Mouse (Mus musculus) embryonic facial prominence, embryonic 10.5 days (tissue): ENCODE data around the gene Nrbp1. TPM values are rescaled to one million over a fixed set of nuclear protein-coding genes. Genes with fewer than 3 reads are reported as not detected.

Experiments used
- DNase-seq: peaks from one replicate; pipeline ENCODE4 v3.0.0-alpha.2; 2017; ENCODE audit warnings: low spot score
- H3K27ac ChIP-seq: fragments of 300-500 bp; sonication (generic); replicated peaks from 2 replicates; pipeline ENCODE4 v1.5.1; 2016; ENCODE audit warnings: mild to moderate bottlenecking
- H3K27me3 ChIP-seq: fragments of 300-500 bp; sonication (generic); replicated peaks from 2 replicates; pipeline ENCODE4 v1.6.1; 2016; ENCODE audit warnings: low read depth, mild to moderate bottlenecking; ENCODE audit not compliant: poor library complexity, severe bottlenecking
- H3K36me3 ChIP-seq: fragments of 300-500 bp; sonication (generic); replicated peaks from 2 replicates; pipeline ENCODE4 v1.6.1; 2016; ENCODE audit warnings: mild to moderate bottlenecking, moderate library complexity
- H3K4me1 ChIP-seq: fragments of 300-500 bp; sonication (generic); 2 replicates; pipeline ENCODE4 v1.6.1; 2016
- H3K4me3 ChIP-seq: fragments of 300-500 bp; sonication (generic); 2 replicates; pipeline ENCODE4 v1.5.1; 2016; ENCODE audit warnings: mild to moderate bottlenecking, moderate library complexity
- H3K9me3 ChIP-seq: fragments of 300-500 bp; sonication (generic); 2 replicates; pipeline ENCODE4 v1.6.1; 2016; ENCODE audit warnings: mild to moderate bottlenecking
- WGBS: fragments of 180-500 bp; shearing (Covaris S2); methylation state at CpG from one replicate; pipeline ENCODE4 v1.1.7; 2016; 5-methylcytosine and 5-hydroxymethylcytosine counted together
- polyA plus RNA-seq: library from polyadenylated mRNA; unstranded; fragments of >200 nt; fragmentation: Nextera tagmentation; extraction: Ambion mirVana; gene quantifications from 2 replicates; pipeline ENCODE4 v1.2.1, GENCODE M21; 2016

Gene Nrbp1
- polyA plus RNA-seq, 1 experiment from 2014 or later: 140 TPM

DNA sequence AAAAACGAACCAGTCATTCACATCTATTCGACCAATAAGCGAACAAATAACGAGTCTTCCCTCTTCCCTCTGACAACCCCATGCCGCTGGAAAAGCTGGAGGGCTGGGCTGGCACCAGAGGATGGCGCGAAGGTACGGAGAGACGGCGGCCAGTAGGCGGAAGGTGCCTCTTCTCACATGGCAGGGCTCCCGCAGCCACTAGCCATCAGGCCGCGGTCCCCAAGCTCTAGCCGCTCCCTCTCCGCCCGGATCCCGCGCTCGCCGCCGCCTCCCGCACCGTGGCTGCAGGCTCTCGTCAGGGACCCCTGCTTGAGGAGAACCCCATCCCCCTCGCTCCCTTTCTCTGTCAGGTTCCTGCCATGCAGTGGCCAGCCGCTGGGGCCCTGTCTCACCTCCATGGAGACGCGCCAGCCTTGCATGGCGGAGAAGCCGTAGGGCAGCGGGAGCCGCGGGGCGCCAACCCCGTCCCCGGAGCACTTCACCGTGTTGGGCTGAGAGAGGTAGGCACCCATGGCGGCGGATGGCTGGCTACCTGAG, 20.7 kb upstream of the Nrbp1 start:
- Histone ChIP-seq H3K27me3 (no peaks in the 10 kb centered on the region), H3K9me3 (no peaks in the 10 kb centered on the region), H3K27ac (peak overlapping the region; percentile 97), H3K36me3 (peaks cover 7% of the 10 kb centered on the region; the same call in 1 of the 2 replicates), H3K4me3 (peak overlapping the region; percentile 99), H3K4me1 (peaks cover 16% of the 10 kb centered on the region)
- WGBS: under 1% methylated on average over 40 of the region's 40 CpGs
- peak; percentile 77 for DNase-seq

DNA sequence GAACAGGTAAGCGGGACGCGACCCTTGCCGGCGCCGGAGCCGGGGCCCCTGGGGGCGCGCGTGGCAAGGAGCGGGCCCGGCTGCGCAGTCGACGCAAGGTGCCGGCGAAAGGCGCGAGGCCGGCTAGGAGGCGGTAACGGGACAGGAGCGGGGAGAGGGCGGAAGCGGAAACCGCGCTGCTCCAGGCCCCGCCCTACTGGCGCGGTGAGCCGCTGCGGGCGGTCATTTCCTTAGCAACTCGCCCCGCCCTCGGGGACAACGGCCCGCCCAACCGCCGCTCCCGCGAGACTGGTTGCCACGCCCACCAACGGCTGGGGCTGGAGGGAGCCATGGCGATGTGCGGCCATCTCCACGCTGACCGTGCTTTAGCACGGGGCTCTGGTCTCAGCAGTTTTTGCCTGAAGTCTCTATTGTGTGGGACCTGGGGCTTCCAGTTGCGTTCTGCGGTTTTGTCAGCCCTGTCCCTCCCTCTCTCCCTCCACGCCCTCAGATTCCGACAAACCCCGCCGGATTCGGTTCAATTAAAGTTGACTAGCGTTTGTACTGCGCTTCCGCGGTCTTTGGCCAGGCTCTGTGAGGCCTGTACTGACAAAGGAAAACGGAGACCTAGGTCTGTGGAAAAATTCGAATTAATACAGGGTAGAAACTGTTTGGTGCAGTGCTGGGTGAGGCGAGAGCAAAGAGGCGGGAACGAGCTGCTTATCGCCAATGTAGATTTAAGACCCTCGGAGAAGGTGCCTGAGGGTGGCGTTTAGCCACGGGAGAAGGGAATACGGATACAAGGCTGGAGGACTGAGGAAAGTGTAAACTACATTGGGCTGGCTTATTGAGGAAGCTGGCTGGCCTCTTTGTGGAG, 20.0 kb upstream of the Nrbp1 start, which contains the start of gene Ppm1g:
TSS of gene Ppm1g (minus strand) at position 240 of the 856 bp plus-strand sequence.
- H3K4me1 ChIP-seq: peaks cover 16% of the 10 kb centered on the region
- DNase-seq: peak; percentile 98
- peak within 1 kb of the TSS; percentile 97 for H3K27ac ChIP-seq
- H3K4me3 ChIP-seq: peak within 1 kb of the TSS; percentile 99
- H3K36me3 ChIP-seq: peaks cover 7% of the 10 kb centered on the region; the same call in 1 of the 2 replicates
- H3K9me3 ChIP-seq: no peaks in the 10 kb centered on the region
- WGBS: under 1% methylated on average over 70 of the region's 70 CpGs
- no peaks in the 10 kb centered on the region for H3K27me3 ChIP-seq

DNA sequence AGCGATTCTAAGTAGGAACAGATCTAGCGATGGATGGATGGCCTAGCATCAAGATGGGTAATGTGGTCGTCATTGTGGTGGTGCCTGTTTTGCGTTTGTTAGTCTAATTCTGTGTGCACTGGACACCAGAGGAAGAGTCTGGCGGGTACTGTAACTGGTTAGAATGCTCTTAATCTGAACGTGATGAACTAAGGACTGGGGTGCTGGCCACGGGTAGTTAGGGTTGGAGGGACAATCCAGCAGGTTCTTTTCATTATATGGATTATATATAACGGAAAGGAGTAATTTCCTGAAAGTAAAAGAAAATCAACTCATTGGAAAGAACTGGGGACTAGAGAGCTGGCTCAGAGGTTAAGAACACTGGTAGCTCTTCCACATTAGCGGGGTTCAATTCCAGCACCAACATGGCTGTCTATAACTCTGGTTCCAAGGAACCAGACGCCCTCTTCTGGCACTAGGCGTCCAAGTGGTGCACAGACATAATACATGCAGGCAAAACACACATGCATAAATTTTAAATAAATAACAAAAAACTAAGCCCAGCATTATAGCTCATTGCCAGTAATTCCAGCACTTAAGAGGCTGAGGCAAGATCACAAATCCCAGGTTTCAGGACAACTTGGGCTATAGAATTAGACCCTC, 19.2 kb upstream of the Nrbp1 start:
- Histone ChIP-seq H3K27ac (peak overlapping the region; percentile 97), H3K4me1 (peaks cover 16% of the 10 kb centered on the region), H3K9me3 (no peaks in the 10 kb centered on the region), H3K27me3 (no peaks in the 10 kb centered on the region), H3K36me3 (peaks cover 7% of the 10 kb centered on the region; the same call in 1 of the 2 replicates), H3K4me3 (peak overlapping the region; percentile 99)
- 14% methylated on average over 11 of the region's 11 CpGs for WGBS
- DNase-seq: peak; percentile 59

DNA sequence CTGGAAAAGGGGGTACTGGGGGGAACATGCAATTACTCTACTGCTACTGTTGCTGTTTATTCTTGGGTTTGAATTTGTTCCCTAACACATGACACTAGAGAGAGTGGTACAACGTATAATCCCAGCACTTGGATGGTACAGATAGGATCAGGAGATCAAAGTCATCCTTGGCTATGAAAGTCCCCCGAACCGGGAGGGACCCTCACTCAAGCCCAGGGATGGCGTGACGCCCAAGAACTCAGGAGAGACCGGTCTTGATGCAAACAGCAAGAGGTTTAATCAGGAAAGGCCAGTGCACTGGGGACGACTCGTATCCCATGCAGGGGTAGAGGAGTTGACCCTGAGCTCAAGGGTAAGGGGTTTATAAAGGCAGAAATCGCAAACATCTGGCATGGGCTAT, 18.0 kb upstream of the Nrbp1 start:
- Histone ChIP-seq H3K27ac (no peak overlapping the region), H3K4me3 (no peak overlapping the region), H3K27me3 (no peaks in the 10 kb centered on the region), H3K4me1 (peaks cover 16% of the 10 kb centered on the region), H3K9me3 (no peaks in the 10 kb centered on the region), H3K36me3 (no peaks in the 10 kb centered on the region)
- WGBS: 92% methylated on average over 9 of the region's 9 CpGs
- DNase-seq: no peak

DNA sequence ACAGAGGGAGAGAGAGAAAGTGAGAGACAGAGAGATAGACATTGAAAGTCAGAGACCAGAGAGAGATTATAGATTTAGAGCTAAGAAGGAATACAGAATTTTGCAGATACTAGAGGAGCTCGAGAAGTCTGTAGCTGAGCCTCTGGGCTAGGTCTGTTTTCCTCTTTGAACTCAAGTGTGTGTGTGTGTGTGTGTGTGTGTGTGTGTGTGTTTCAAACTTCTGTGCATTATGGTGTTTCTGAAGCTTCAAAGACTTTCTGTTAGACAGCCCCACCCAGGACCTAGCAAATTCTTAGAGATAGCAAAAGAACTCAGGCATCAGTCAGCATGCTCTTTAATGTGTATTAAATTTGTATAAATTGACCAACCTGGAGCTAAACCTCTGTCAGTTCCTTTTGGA, 14.0 kb upstream of the Nrbp1 start:
- Histone ChIP-seq H3K36me3 (no peaks in the 10 kb centered on the region), H3K27me3 (no peaks in the 10 kb centered on the region), H3K9me3 (no peaks in the 10 kb centered on the region), H3K27ac (no peak overlapping the region), H3K4me1 (peaks cover under 1% of the 10 kb centered on the region; the same call in 1 of the 2 replicates), H3K4me3 (no peak overlapping the region)
- no peak for DNase-seq
- 72% methylated on average over 1 of the region's 1 CpGs for WGBS

DNA sequence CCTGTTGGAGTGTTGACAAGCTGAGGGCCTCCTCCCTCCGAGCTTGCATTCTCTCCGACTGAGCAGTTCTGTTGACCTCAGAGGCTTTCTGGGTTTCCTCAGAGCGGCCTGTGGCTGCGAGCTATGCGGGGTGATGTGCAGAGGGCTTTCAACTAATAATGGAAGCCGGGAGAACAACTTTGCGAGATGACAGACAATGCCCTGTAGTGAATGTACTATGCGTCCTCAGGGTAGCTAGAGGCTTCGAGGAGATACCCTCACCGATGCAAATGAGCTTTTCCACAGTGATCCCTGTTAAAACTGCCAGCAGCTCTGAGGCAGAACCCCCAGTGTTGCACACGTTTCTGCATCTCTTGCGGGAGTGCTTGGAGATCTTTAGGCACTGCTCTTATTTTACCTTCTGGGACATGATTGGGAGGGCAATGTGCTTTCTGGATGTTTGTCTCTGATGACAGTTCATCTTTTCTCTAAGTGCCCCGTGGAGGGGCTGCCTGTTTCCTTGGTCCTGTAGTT, 914 bp downstream of the Nrbp1 start:
- Histone ChIP-seq H3K27me3 (no peaks in the 10 kb centered on the region), H3K4me3 (peak overlapping the region; percentile 97), H3K27ac (peak overlapping the region; percentile 97), H3K36me3 (peaks cover 31% of the 10 kb centered on the region), H3K9me3 (no peaks in the 10 kb centered on the region), H3K4me1 (peaks cover 11% of the 10 kb centered on the region)
- WGBS: 1% methylated on average over 13 of the region's 13 CpGs
- DNase-seq: no peak

DNA sequence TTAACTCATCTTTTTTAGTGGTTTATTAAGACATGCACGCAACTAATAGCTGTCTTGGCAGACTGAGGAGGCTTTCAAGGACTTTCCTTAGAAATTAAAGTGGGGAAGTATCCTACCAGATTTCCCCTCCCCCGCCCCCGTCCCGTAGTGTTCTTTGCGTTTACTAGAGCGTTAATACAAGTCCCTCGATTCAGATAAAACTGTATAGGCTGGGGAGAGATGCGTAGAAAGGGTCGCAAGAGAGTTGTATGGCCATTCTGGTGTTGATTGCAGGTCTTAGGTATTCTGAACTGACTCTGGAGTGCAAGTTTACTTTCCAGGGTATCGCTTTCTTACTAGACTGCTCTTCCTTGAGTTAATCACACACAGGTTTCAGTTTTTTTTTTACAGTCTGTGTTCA, 1.5 kb downstream of the Nrbp1 start:
- no peak for DNase-seq
- Histone ChIP-seq H3K4me3 (peak overlapping the region; percentile 97), H3K4me1 (peaks cover 11% of the 10 kb centered on the region), H3K27ac (no peak overlapping the region), H3K9me3 (no peaks in the 10 kb centered on the region), H3K27me3 (no peaks in the 10 kb centered on the region), H3K36me3 (peaks cover 37% of the 10 kb centered on the region)
- 32% methylated on average over 10 of the region's 10 CpGs for WGBS

DNA sequence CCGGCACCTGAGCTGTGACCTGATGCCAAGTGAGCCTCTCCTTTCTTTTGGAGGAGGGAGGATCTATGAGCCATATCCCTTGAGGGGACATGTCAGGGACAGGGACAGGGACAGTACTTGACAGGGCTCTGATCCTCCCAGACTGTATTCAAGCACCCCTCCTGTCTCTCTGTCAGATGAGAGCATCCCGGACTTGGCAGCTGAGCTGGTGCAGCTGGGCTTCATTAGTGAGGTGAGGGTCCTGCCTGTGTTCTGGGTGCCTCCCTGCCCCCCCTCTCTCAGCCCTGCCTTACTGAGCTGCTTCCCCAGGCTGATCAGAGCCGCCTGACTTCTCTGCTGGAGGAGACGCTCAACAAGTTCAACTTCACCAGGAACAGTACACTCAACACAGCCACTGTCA, 10.1 kb downstream of the Nrbp1 start:
- WGBS: 40% methylated on average over 4 of the region's 4 CpGs
- H3K4me3 ChIP-seq: peak overlapping the region; percentile 56
- H3K4me1 ChIP-seq: peaks cover 38% of the 10 kb centered on the region
- H3K27ac ChIP-seq: peak overlapping the region; percentile 83; the same call in 1 of the 2 replicates
- H3K27me3 ChIP-seq: no peaks in the 10 kb centered on the region
- peaks cover 100% of the 10 kb centered on the region for H3K36me3 ChIP-seq
- DNase-seq: peak; percentile 51
- H3K9me3 ChIP-seq: no peaks in the 10 kb centered on the region

DNA sequence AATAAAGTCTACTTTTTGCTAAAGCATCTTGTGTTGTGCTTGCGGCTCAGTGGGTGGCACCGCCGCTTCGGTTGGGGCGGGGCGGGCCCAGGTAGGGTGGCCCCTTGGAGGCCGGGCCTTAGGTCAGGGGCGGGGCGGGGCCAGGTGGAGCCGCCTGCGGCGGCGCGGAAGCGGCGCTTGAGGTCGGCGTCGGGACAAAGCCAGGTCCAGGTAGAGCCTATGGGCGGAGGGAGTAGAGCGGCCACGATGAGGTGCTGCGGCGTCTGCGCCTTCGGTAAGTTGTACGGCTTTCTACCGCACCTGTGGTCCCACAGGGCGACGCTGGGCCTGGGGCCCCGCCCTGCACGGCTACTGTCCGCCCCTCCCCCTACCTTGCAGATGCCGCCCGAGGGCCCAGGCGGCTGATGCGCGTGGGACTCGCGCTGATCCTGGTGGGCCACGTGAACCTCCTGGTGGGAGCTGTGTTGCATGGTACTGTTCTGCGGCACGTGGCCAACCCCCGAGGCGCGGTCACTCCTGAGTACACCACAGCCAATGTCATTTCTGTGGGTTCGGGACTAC, 11.0 kb downstream of the Nrbp1 start, which contains the start of gene Krtcap3:
TSS of gene Krtcap3 (plus strand) at position 151 of the 561 bp plus-strand sequence.
- Histone ChIP-seq H3K36me3 (peaks cover 100% of the 10 kb centered on the region), H3K4me3 (peak within 1 kb of the TSS; percentile 56), H3K27me3 (no peaks in the 10 kb centered on the region), H3K9me3 (no peaks in the 10 kb centered on the region), H3K4me1 (peaks cover 38% of the 10 kb centered on the region), H3K27ac (peak within 1 kb of the TSS; percentile 83)
- WGBS: 10% methylated on average over 47 of the region's 47 CpGs
- DNase-seq: peak; percentile 66

DNA sequence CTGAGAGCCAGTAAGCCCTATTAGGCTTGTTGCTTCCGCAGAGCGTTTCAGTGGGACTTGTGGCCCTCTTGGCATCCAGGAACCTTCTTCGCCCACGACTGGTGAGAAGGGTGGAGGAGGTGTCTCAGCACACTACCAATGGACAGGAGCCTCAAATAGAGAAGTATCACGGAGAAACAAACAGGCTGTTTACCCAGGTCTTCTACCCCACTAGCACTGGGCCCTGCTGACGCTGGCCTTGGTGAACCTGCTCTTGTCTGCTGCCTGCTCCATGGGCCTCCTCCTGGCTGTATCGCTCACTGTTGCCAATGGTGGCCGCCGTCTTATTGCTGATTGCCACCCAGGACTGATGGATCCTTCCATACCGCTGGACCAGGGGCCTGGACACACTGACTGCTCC, 11.5 kb downstream of the Nrbp1 start:
- peak overlapping the region; percentile 83 for H3K27ac ChIP-seq
- WGBS: 51% methylated on average over 10 of the region's 10 CpGs
- no peak for DNase-seq

DNA sequence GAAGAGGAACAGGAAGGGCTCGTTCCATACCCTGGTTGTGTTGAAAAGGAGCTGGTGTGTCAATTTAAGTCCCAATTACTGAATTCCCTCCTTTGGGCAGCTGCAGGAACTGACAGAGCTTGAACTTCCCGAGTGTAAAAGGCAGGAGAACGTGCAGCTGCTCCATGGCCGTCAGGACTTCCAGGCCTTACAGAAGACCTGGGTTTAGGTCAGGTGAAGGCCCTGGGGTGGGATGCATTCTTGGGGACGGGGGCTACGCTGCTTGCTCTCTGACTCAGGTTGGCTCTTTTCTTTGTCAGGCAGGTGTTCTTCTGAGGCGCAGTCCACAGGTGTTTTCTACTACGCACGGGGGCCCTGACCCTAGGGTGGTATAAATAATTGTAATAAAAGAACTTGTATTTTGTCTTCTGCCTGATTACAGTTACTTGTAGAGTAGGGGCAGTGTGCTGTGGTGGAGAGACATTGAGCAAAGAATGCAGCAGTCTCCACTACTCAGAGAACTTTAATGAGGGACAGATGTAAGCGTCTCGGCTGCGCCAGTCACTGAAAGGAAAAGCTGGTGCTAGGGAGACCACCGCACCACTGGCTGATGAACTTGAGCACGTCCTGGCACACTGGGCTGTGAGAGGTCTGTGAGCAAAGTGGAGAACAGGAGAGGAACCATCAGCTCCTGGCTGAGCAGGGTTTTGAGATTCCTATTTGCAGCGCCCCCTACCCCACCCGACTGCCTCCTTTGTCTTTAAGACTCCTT, 12.3 kb downstream of the Nrbp1 start:
- Histone ChIP-seq H3K27me3 (no peaks in the 10 kb centered on the region), H3K9me3 (no peaks in the 10 kb centered on the region), H3K36me3 (peaks cover 97% of the 10 kb centered on the region), H3K27ac (peak overlapping the region; percentile 83), H3K4me1 (peaks cover 38% of the 10 kb centered on the region), H3K4me3 (peak overlapping the region; percentile 56)
- peak; percentile 67 for DNase-seq
- WGBS: 64% methylated on average over 16 of the region's 16 CpGs

More for the DNA sequence above, 11.5 kb downstream of the Nrbp1 start:
- peaks cover 97% of the 10 kb centered on the region for H3K36me3 ChIP-seq
- H3K4me1 ChIP-seq: peaks cover 38% of the 10 kb centered on the region
- H3K27me3 ChIP-seq: no peaks in the 10 kb centered on the region
- H3K9me3 ChIP-seq: no peaks in the 10 kb centered on the region
- peak overlapping the region; percentile 56 for H3K4me3 ChIP-seq
